Mouse (Mus musculus): ENCODE measurements around the gene 1700025G04Rik. TPM values are rescaled to one million over a fixed set of nuclear protein-coding genes. Genes with fewer than 3 reads are reported as not detected.

The 1700025G04Rik gene
- total and polyA plus RNA-seq, 2 experiments from 2014 or later = 25.5 to 43.2 TPM

- ATAC-seq (no peak), DNase-seq (no peak)
- Histone ChIP-seq H3K9ac (no peak overlapping the region), H3K36me3 (ENCODE audit: insufficient read depth) (no peaks in the 10 kb centered on the region), H3K4me2 (ENCODE audit: low read depth) (no peak overlapping the region), H3K9me3 (ENCODE audit: low read length) (no peaks in the 10 kb centered on the region), H3K27ac (ENCODE audit: low read depth, low read length) (no peak overlapping the region), H3K4me3 (ENCODE audit: low read depth, low read length) (no peak overlapping the region), H3K27me3 (ENCODE audit: insufficient read depth, low read length) (no peaks in the 10 kb centered on the region), H3K4me1 (ENCODE audit: insufficient read depth) (peaks cover 9% of the 10 kb centered on the region)
- WGBS = 67% methylated on average over 7 of the region's 7 CpGs
- no peak for TF ChIP-seq CTCF (IDR thresholded peaks at IDR 0.05; ENCODE audit: low read depth)
These were observed 90.5 kb downstream of the 1700025G04Rik start for GRCm38 (mm10) chr1:151999424-151999842.

- DNase-seq (peak; percentile 62), ATAC-seq (peak; percentile 86)
- WGBS = 63% methylated on average over 8 of the region's 8 CpGs
- H3K4me2 ChIP-seq (ENCODE audit: low read depth) = no peak overlapping the region
- H3K9me3 ChIP-seq (ENCODE audit: low read length) = no peaks in the 10 kb centered on the region
- TF ChIP-seq CTCF (IDR thresholded peaks at IDR 0.05; ENCODE audit: low read depth) = no peak
- no peak overlapping the region for H3K27ac ChIP-seq (ENCODE audit: low read depth, low read length)
- peaks cover 9% of the 10 kb centered on the region for H3K4me1 ChIP-seq (ENCODE audit: insufficient read depth)
- H3K4me3 ChIP-seq (ENCODE audit: low read depth, low read length) = no peak overlapping the region
- no peaks in the 10 kb centered on the region for H3K36me3 ChIP-seq (ENCODE audit: insufficient read depth)
- H3K9ac ChIP-seq = no peak overlapping the region
- H3K27me3 ChIP-seq (ENCODE audit: insufficient read depth, low read length) = no peaks in the 10 kb centered on the region
These were observed 91.2 kb downstream of the 1700025G04Rik start for GRCm38 (mm10) chr1:151998721-151999206.

GRCm38 (mm10) chr1:151997591-151997990 lies 92.3 kb downstream of the 1700025G04Rik start:
- no peak overlapping the region for H3K4me2 ChIP-seq (ENCODE audit: low read depth)
- H3K36me3 ChIP-seq (ENCODE audit: insufficient read depth) = no peaks in the 10 kb centered on the region
- no peak overlapping the region for H3K9ac ChIP-seq
- 87% methylated on average over 7 of the region's 7 CpGs for WGBS
- H3K4me3 ChIP-seq (ENCODE audit: low read depth, low read length) = no peak overlapping the region
- H3K9me3 ChIP-seq (ENCODE audit: low read length) = no peaks in the 10 kb centered on the region
- H3K27me3 ChIP-seq (ENCODE audit: insufficient read depth, low read length) = no peaks in the 10 kb centered on the region
- no peak overlapping the region for H3K27ac ChIP-seq (ENCODE audit: low read depth, low read length)
- peaks cover 9% of the 10 kb centered on the region for H3K4me1 ChIP-seq (ENCODE audit: insufficient read depth)
- no peak for ATAC-seq
- DNase-seq = no peak
- TF ChIP-seq CTCF (IDR thresholded peaks at IDR 0.05; ENCODE audit: low read depth) = no peak

- DNase-seq (no peak), ATAC-seq (no peak)
- H3K36me3 ChIP-seq (ENCODE audit: insufficient read depth) = no peaks in the 10 kb centered on the region
- no peak overlapping the region for H3K27ac ChIP-seq (ENCODE audit: low read depth, low read length)
- no peak overlapping the region for H3K4me3 ChIP-seq (ENCODE audit: low read depth, low read length)
- H3K9me3 ChIP-seq (ENCODE audit: low read length) = no peaks in the 10 kb centered on the region
- no peak overlapping the region for H3K4me2 ChIP-seq (ENCODE audit: low read depth)
- no peak for TF ChIP-seq CTCF (IDR thresholded peaks at IDR 0.05; ENCODE audit: low read depth)
- peaks cover 9% of the 10 kb centered on the region for H3K4me1 ChIP-seq (ENCODE audit: insufficient read depth)
- no peak overlapping the region for H3K9ac ChIP-seq
- H3K27me3 ChIP-seq (ENCODE audit: insufficient read depth, low read length) = no peaks in the 10 kb centered on the region
- 58% methylated on average over 10 of the region's 10 CpGs for WGBS
These were observed 93.8 kb downstream of the 1700025G04Rik start for GRCm38 (mm10) chr1:151995948-151996697.

GRCm38 (mm10) chr1:151994271-151994670 lies 95.7 kb downstream of the 1700025G04Rik start:
- DNase-seq (peak; percentile 24), ATAC-seq (peak; percentile 28; the same call in 1 of the 2 replicates)
- Histone ChIP-seq H3K9me3 (ENCODE audit: low read length) (no peaks in the 10 kb centered on the region), H3K4me1 (ENCODE audit: insufficient read depth) (peaks cover 4% of the 10 kb centered on the region; the same call in 1 of the 2 replicates), H3K27ac (ENCODE audit: low read depth, low read length) (no peak overlapping the region), H3K4me2 (ENCODE audit: low read depth) (no peak overlapping the region), H3K4me3 (ENCODE audit: low read depth, low read length) (no peak overlapping the region), H3K27me3 (ENCODE audit: insufficient read depth, low read length) (no peaks in the 10 kb centered on the region), H3K9ac (no peak overlapping the region), H3K36me3 (ENCODE audit: insufficient read depth) (no peaks in the 10 kb centered on the region)
- TF ChIP-seq CTCF (IDR thresholded peaks at IDR 0.05; ENCODE audit: low read depth) = no peak
- 44% methylated on average over 6 of the region's 6 CpGs for WGBS

GRCm38 (mm10) chr1:151991505-151991904 lies 98.4 kb downstream of the 1700025G04Rik start:
- ATAC-seq = no peak
- no peak for TF ChIP-seq CTCF (IDR thresholded peaks at IDR 0.05; ENCODE audit: low read depth)
- no peak for DNase-seq
- Histone ChIP-seq H3K4me1 (ENCODE audit: insufficient read depth) (no peaks in the 10 kb centered on the region; the same call in 1 of the 2 replicates), H3K27ac (ENCODE audit: low read depth, low read length) (no peak overlapping the region), H3K9ac (no peak overlapping the region), H3K27me3 (ENCODE audit: insufficient read depth, low read length) (no peaks in the 10 kb centered on the region), H3K4me2 (ENCODE audit: low read depth) (no peak overlapping the region), H3K36me3 (ENCODE audit: insufficient read depth) (no peaks in the 10 kb centered on the region), H3K4me3 (ENCODE audit: low read depth, low read length) (no peak overlapping the region), H3K9me3 (ENCODE audit: low read length) (no peaks in the 10 kb centered on the region)
- WGBS = 94% methylated on average over 4 of the region's 4 CpGs

GRCm38 (mm10) chr1:151990615-151991014 lies 99.3 kb downstream of the 1700025G04Rik start:
- no peaks in the 10 kb centered on the region for H3K9me3 ChIP-seq (ENCODE audit: low read length)
- WGBS = 92% methylated on average over 4 of the region's 4 CpGs
- no peak overlapping the region for H3K4me2 ChIP-seq (ENCODE audit: low read depth)
- DNase-seq = no peak
- peaks cover 6% of the 10 kb centered on the region; the same call in 1 of the 2 replicates for H3K4me1 ChIP-seq (ENCODE audit: insufficient read depth)
- H3K4me3 ChIP-seq (ENCODE audit: low read depth, low read length) = no peak overlapping the region
- no peak overlapping the region for H3K27ac ChIP-seq (ENCODE audit: low read depth, low read length)
- no peaks in the 10 kb centered on the region for H3K36me3 ChIP-seq (ENCODE audit: insufficient read depth)
- H3K9ac ChIP-seq = no peak overlapping the region
- ATAC-seq = no peak
- H3K27me3 ChIP-seq (ENCODE audit: insufficient read depth, low read length) = no peaks in the 10 kb centered on the region
- TF ChIP-seq CTCF (IDR thresholded peaks at IDR 0.05; ENCODE audit: low read depth) = no peak
